17 mouse cellular contexts compared by ENCODE assay signal in the genomic region with DNA sequence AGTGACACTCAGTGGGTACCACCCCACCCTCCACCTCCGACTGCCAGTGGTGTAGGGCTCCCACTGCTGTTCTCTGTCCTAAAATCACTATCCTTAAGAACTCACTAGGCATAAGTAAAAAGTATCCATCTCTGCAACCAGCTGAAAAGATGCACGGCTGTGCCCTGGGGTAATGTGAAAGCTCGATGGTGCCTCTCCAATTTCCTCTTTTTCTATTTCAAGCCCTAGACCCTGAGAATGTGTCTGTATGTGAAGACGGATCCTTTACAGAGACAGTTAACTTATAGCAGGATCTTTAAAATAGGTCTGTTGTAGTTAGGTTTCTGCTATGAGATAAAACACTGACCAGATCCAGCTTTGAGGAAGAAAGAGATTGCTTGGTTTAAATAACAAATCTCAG.
DNase-seq lines count a peak whose midpoint lies in the region; ATAC-seq and TF ChIP-seq lines count a peak whose summit lies in the region.
"Had no signal": no experiment of that assay in that cellular context is flagged by ENCODE, and none has a peak within 500 bp of the region (broad histone marks: within the 10 kb centered on the region; RNA-seq: fewer than 3 reads in every experiment).

No protein-coding gene starts in this region.

- no peaks in the 10 kb centered on the region for H3K27me3 ChIP-seq in stomach, embryonic 15.5 days (replicated peaks)
- no peaks in the 10 kb centered on the region for H3K27me3 ChIP-seq in stomach, postnatal 0 days (ENCODE audit: control insufficient read depth, insufficient read depth, low read length)
- H3K27me3 ChIP-seq: forebrain, embryonic 13.5 days; hindbrain, embryonic 15.5 days; limb, embryonic 12.5 days; neural tube, embryonic 12.5 days had no signal

- no peak for ATAC-seq in stomach, embryonic 15.5 days (ENCODE audit: insufficient read depth, low FRiP score, low read depth)
- ATAC-seq in stomach, postnatal 0 days (ENCODE audit: low FRiP score, low TSS enrichment) = no peak
- peak; percentile 48 for ATAC-seq in megakaryocyte, adult 5-6 weeks (ENCODE audit: poor library complexity, severe bottlenecking)
- no peak for ATAC-seq in erythroid progenitor cell, adult 5-6 weeks (replicated peaks; ENCODE audit: low FRiP score, poor library complexity, severe bottlenecking)
- ATAC-seq: forebrain, embryonic 13.5 days had no signal

- no peaks in the 10 kb centered on the region for H3K4me1 ChIP-seq in stomach, embryonic 15.5 days
- no peaks in the 10 kb centered on the region for H3K4me1 ChIP-seq in stomach, postnatal 0 days (replicated peaks; ENCODE audit: control insufficient read depth, insufficient read depth)
- H3K4me1 ChIP-seq: forebrain, embryonic 13.5 days; hindbrain, embryonic 15.5 days; limb, embryonic 12.5 days; neural tube, embryonic 12.5 days had no signal

- H3K36me3 ChIP-seq in stomach, embryonic 15.5 days = no peaks in the 10 kb centered on the region
- no peaks in the 10 kb centered on the region for H3K36me3 ChIP-seq in stomach, postnatal 0 days (ENCODE audit: control insufficient read depth, insufficient read depth, low read length)
- H3K36me3 ChIP-seq: hindbrain, embryonic 15.5 days; limb, embryonic 12.5 days; neural tube, embryonic 12.5 days had no signal

- no peak overlapping the region for H3K9ac ChIP-seq in stomach, embryonic 15.5 days
- H3K9ac ChIP-seq in stomach, postnatal 0 days (ENCODE audit: low read length) = no peak overlapping the region
- H3K9ac ChIP-seq: forebrain, embryonic 13.5 days; hindbrain, embryonic 15.5 days; limb, embryonic 12.5 days; neural tube, embryonic 12.5 days had no signal

- WGBS in stomach, embryonic 15.5 days = 64% methylated on average over 4 of the region's 4 CpGs
- 66% methylated on average over 4 of the region's 4 CpGs for WGBS in stomach, postnatal 0 days

- H3K4me3 ChIP-seq in stomach, embryonic 15.5 days (replicated peaks) = no peak overlapping the region
- H3K4me3 ChIP-seq in stomach, postnatal 0 days (ENCODE audit: low read depth, low read length) = no peak overlapping the region
- H3K4me3 ChIP-seq: forebrain, embryonic 13.5 days; hindbrain, embryonic 15.5 days; left cerebral cortex, adult 2 months; limb, embryonic 12.5 days; neural tube, embryonic 12.5 days had no signal

- 0 out of 2 replicates have a peak overlapping the region, but pooled peaks have one; percentile 1 for H3K27ac ChIP-seq in stomach, embryonic 15.5 days
- H3K27ac ChIP-seq in stomach, postnatal 0 days (replicated peaks) = no peak overlapping the region; the same call in 1 of the 2 replicates
- H3K27ac ChIP-seq: forebrain, embryonic 13.5 days; hindbrain, embryonic 15.5 days; left cerebral cortex, adult 2 months; limb, embryonic 12.5 days; neural tube, embryonic 12.5 days had no signal

- no peaks in the 10 kb centered on the region for H3K9me3 ChIP-seq in stomach, embryonic 15.5 days
- no peaks in the 10 kb centered on the region for H3K9me3 ChIP-seq in stomach, postnatal 0 days (ENCODE audit: control insufficient read depth, low read length)
- H3K9me3 ChIP-seq: forebrain, embryonic 13.5 days; hindbrain, embryonic 15.5 days; neural tube, embryonic 12.5 days had no signal

- no peak overlapping the region for H3K4me2 ChIP-seq in stomach, embryonic 15.5 days
- H3K4me2 ChIP-seq in stomach, postnatal 0 days (replicated peaks; ENCODE audit: low read depth) = no peak overlapping the region
- H3K4me2 ChIP-seq: forebrain, embryonic 13.5 days; hindbrain, embryonic 15.5 days; limb, embryonic 12.5 days; neural tube, embryonic 12.5 days had no signal

- DNase-seq in layer of hippocampus, adult 11-12 months (ENCODE audit: low spot score) = peak; percentile 7
- DNase-seq in layer of hippocampus, postnatal 25 days (ENCODE audit: extremely low spot score in 1 of 2, low spot score in 1 of 2) = no peak
- DNase-seq in stomach, postnatal 0 days (ENCODE audit: low spot score) = no peak
- DNase-seq in adipocyte (ENCODE audit: low spot score) = no peak
- DNase-seq in kidney, postnatal 36 days = no peak
- DNase-seq: cerebellum, adult 8-10 months; embryo, embryonic 11 days; gastrocnemius, postnatal 36 days; kidney, adult 8-10 months had no signal

- no peak for TF ChIP-seq CTCF in stomach, postnatal 0 days (IDR thresholded peaks at IDR 0.05; ENCODE audit: low read depth)

- TF ChIP-seq EP300 in stomach, postnatal 0 days (optimal IDR thresholded peaks at IDR 0.05) = no peak
